Mouse (Mus musculus) heart, adult 2 months (tissue): Measurements from ENCODE around the gene Itpr2. TPM values are rescaled to one million over a fixed set of nuclear protein-coding genes. Genes with fewer than 3 reads are reported as not detected.

Experiments
- DNase-seq, 2 experiments: peaks; one replicate each; pipeline ENCODE4 v3.0.0; 2021
- H3K27ac ChIP-seq: fragments of 200-600 bp; 2 replicates; pipeline ENCODE4 v1.8.1; 2022
- H3K27me3 ChIP-seq: fragments of 200-500 bp; 2 replicates; pipeline ENCODE4 v1.6.1; 2012; ENCODE audit warnings: mild to moderate bottlenecking, low read length, inconsistent platforms, mixed read lengths; ENCODE audit not compliant: control insufficient read depth, insufficient read depth
- H3K36me3 ChIP-seq: fragments of 200-500 bp; 2 replicates; pipeline ENCODE4 v1.6.1; 2012; ENCODE audit warnings: low read length, inconsistent platforms; ENCODE audit not compliant: control insufficient read depth, insufficient read depth
- H3K4me1 ChIP-seq: fragments of 200-500 bp; 2 replicates; pipeline ENCODE4 v1.6.1; 2011; ENCODE audit warnings: low read length; ENCODE audit not compliant: control insufficient read depth, insufficient read depth
- H3K4me3 ChIP-seq: fragments of 200-600 bp; 2 replicates; pipeline ENCODE4 v1.8.1; 2022
- H3K79me2 ChIP-seq: fragments of 200-500 bp; replicated peaks from 2 replicates; pipeline ENCODE4 v1.6.1; 2012; ENCODE audit warnings: mild to moderate bottlenecking, inconsistent platforms, low read length, moderate library complexity, mixed read lengths; ENCODE audit not compliant: control insufficient read depth, insufficient read depth
- H3K9ac ChIP-seq: fragments of 200-500 bp; 2 replicates; pipeline ENCODE4 v1.6.1; 2012; ENCODE audit warnings: low read depth, mild to moderate bottlenecking, control low read depth, inconsistent platforms, low read length, mixed read lengths
- CTCF ChIP-seq: fragments of 200-600 bp; IDR thresholded peaks from 2 replicates; pipeline ENCODE4 v1.8.1; 2022; ENCODE audit warnings: antibody characterized with exemption, mild to moderate bottlenecking, moderate library complexity
- EP300 ChIP-seq: fragments of 200-500 bp; IDR thresholded peaks from 2 replicates; pipeline ENCODE4 v1.6.1; 2011; ENCODE audit warnings: low read depth, low read length, control low read depth; ENCODE audit not compliant: insufficient read depth
- POLR2A ChIP-seq: fragments of 200-500 bp; IDR thresholded peaks from 2 replicates; pipeline ENCODE4 v1.6.1; 2011; ENCODE audit warnings: mild to moderate bottlenecking, low read depth, low read length, control low read depth; ENCODE audit not compliant: insufficient read depth
- WGBS: fragments of 180-500 bp; shearing (Covaris S2); methylation state at CpG from one replicate; pipeline ENCODE4 v1.1.7; 2018; 5-methylcytosine and 5-hydroxymethylcytosine counted together
- intact Hi-C: fragments of 180-260 bp; cut with DNase I; formaldehyde crosslinking; loops from one replicate; pipeline ENCODE4 v1.15.1; 2025
- polyA plus RNA-seq: library from polyadenylated mRNA; depleted of rRNA; stranded (reverse); fragments of >200 nt; gene quantifications from 2 replicates; pipeline ENCODE4 v1.2.3, GENCODE M21; 2012; rRNA removed
- total RNA-seq, 2 experiments: library from RNA; stranded (reverse); gene quantifications; 2 replicates each; pipeline ENCODE4 v1.2.3; 2021

The Itpr2 gene
- total and polyA plus RNA-seq, 3 experiments = 6.6 to 23.7 (median 20.1) TPM

GRCm38 (mm10) chr6:146079261-146079660 is 422.8 kb downstream of the Itpr2 start:
- DNase-seq = peak; percentile 71 to 77
- peaks cover 4% of the 10 kb centered on the region for H3K4me1 ChIP-seq
- no peak overlapping the region for H3K9ac ChIP-seq
- no peak overlapping the region for H3K4me3 ChIP-seq
- no peaks in the 10 kb centered on the region for H3K79me2 ChIP-seq
- no peaks in the 10 kb centered on the region for H3K36me3 ChIP-seq
- H3K27ac ChIP-seq = no peak overlapping the region
- H3K27me3 ChIP-seq = no peaks in the 10 kb centered on the region
- WGBS = 30% methylated on average over 5 of the region's 5 CpGs
- intact Hi-C loops = loop anchor here (1.0 kb wide), 1 partner anchor 193 kb away; no protein-coding TSS in a partner anchor
- TF ChIP-seq POLR2A (no peak), EP300 (0 out of 2 replicates have a peak, but pooled peaks have one; percentile 9), CTCF (peak; percentile 85)

DNA sequence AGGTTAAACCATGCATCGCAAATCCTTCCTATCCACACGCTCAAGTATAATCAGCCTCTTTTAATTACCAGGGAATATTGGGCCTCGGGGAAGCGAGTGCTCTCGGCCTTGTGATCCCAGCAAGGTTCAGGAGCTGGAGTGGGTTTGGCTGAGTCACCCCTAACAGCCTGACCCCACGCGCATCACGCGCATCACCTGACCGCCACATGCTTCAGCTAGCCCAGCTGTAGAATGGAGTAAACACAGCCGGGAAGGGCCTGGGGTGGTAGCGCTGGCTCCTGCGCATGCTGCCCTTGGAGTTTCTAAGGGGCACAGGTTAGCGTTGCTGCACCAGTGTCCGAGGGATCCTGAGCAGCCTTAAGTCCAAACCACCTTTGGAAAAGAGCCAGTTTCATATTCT is 423.9 kb downstream of the Itpr2 start:
- H3K4me3 ChIP-seq = no peak overlapping the region
- DNase-seq = no peak
- H3K79me2 ChIP-seq = no peaks in the 10 kb centered on the region
- H3K4me1 ChIP-seq = peaks cover 4% of the 10 kb centered on the region
- TF ChIP-seq CTCF = no peak
- TF ChIP-seq POLR2A = no peak
- no peak overlapping the region for H3K27ac ChIP-seq
- intact Hi-C loops = no loop called here
- no peak overlapping the region for H3K9ac ChIP-seq
- no peaks in the 10 kb centered on the region for H3K36me3 ChIP-seq
- H3K27me3 ChIP-seq = no peaks in the 10 kb centered on the region
- WGBS = 95% methylated on average over 15 of the region's 15 CpGs

DNA sequence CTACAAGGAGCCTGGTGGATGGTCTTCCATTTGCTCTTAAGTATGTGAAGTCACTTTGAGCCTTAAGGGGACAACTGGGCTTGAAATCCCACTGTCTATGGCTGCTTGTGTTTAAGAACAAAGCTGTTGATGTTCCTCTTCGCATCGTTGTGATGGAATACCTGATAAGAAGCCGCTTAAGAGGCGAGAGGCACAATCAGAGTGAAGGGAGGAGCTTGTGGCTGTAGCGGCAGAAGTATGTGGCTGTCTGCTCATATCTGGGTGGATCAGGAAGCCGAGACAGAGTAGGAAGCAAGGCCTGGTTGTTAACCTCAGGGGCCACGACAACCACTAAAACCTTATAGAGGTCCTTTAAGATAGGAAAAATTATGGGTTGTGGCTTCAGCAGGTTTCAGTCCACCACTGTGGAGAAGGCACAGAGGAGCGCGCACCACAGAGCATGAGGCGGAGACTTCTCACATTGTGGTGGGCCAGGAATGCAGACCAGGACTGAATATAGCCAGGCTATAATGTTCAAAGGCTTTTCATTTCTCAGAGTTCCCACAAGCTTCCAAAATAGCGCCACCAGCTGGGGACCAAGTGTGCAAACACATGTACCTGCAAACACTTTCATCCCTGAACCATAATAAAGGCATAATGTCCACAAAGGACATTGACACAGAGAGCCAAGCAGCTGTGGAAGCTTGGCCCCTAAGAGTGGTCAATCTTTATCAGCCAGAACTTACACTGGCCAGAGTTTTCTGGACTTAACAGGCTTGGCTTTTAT is 424.7 kb downstream of the Itpr2 start:
- intact Hi-C loops = no loop called here
- H3K9ac ChIP-seq = no peak overlapping the region
- H3K36me3 ChIP-seq = no peaks in the 10 kb centered on the region
- no peaks in the 10 kb centered on the region for H3K79me2 ChIP-seq
- DNase-seq = no peak
- TF ChIP-seq EP300 (no peak), CTCF (peak; percentile 61)
- H3K27me3 ChIP-seq = no peaks in the 10 kb centered on the region
- no peak overlapping the region for H3K27ac ChIP-seq
- H3K4me1 ChIP-seq = peaks cover 4% of the 10 kb centered on the region
- H3K4me3 ChIP-seq = no peak overlapping the region
- 55% methylated on average over 11 of the region's 11 CpGs for WGBS

DNA sequence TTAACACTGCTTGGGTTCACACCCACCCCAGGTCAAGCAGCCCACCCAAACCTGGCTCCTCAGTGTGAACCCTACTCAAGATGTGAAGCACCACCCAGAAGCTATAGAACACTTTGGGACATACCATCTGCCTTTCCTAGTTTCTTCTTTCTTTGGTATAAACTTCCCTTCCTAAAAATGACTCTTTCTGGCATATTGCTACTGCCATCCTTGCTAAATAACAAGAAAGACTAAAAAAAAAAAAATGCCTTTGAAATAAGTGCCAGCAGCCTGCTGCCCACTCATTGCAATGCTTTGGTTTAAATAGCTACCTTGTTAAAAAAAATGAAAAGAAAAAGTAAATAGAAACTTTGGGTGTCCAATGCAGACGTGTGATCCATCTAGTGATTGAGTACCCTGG is 429.2 kb downstream of the Itpr2 start:
- H3K79me2 ChIP-seq = no peaks in the 10 kb centered on the region
- no peak overlapping the region for H3K9ac ChIP-seq
- no peak for DNase-seq
- no peaks in the 10 kb centered on the region for H3K27me3 ChIP-seq
- H3K27ac ChIP-seq = no peak overlapping the region
- 81% methylated on average over 1 of the region's 1 CpGs for WGBS
- H3K4me1 ChIP-seq = no peaks in the 10 kb centered on the region; the same call in 1 of the 2 replicates
- H3K4me3 ChIP-seq = no peak overlapping the region
- no peaks in the 10 kb centered on the region for H3K36me3 ChIP-seq
- intact Hi-C loops = no loop called here
- TF ChIP-seq EP300 (no peak), CTCF (no peak), POLR2A (no peak)

GRCm38 (mm10) chr6:146071883-146072282 is 430.1 kb downstream of the Itpr2 start:
- H3K27me3 ChIP-seq = no peaks in the 10 kb centered on the region
- H3K27ac ChIP-seq = no peak overlapping the region
- H3K79me2 ChIP-seq = no peaks in the 10 kb centered on the region
- H3K4me3 ChIP-seq = no peak overlapping the region
- WGBS = 71% methylated on average over 1 of the region's 1 CpGs
- intact Hi-C loops = no loop called here
- no peak overlapping the region for H3K9ac ChIP-seq
- no peaks in the 10 kb centered on the region for H3K4me1 ChIP-seq
- TF ChIP-seq EP300 (no peak), POLR2A (no peak), CTCF (no peak)
- no peaks in the 10 kb centered on the region for H3K36me3 ChIP-seq
- DNase-seq = no peak

Other genes with a start within 250 kb of the Itpr2 start
- 10 to 100 TPM; 67.5 to 72.2 TPM for gene Fgfr1op2, start 75.0 kb upstream of the Itpr2 start, total RNA-seq
- 31.3 and 42.6 TPM in 2 replicates for gene Fgfr1op2, start 75.0 kb upstream of the Itpr2 start, polyA plus RNA-seq
- 10 to 100 TPM; 17.8 to 18.2 TPM for gene Ints13, start 75.6 kb upstream of the Itpr2 start, total RNA-seq
- gene Ints13, start 75.6 kb upstream of the Itpr2 start, polyA plus RNA-seq = 8.5 and 20.5 TPM in 2 replicates
- 10 to 100 TPM; 43.0 to 50.5 TPM for gene Med21, start 140.3 kb upstream of the Itpr2 start, total RNA-seq
- gene Med21, start 140.3 kb upstream of the Itpr2 start, polyA plus RNA-seq = 39.4 and 77.7 TPM in 2 replicates
- gene Tm7sf3, start 140.6 kb upstream of the Itpr2 start, total RNA-seq = 10 to 100 TPM; 14.6 to 18.0 TPM
- 9.7 and 12.2 TPM in 2 replicates for gene Tm7sf3, start 140.6 kb upstream of the Itpr2 start, polyA plus RNA-seq
- 10 to 100 TPM; 13.9 to 14.4 TPM for gene Stk38l, start 222.8 kb upstream of the Itpr2 start, total RNA-seq
- 3.1 and 8.0 TPM in 2 replicates for gene Stk38l, start 222.8 kb upstream of the Itpr2 start, polyA plus RNA-seq